Mouse (Mus musculus): Measurements from ENCODE around the gene Gm21719. TPM values are rescaled to one million over a fixed set of nuclear protein-coding genes. Genes with fewer than 3 reads are reported as not detected.

The Gm21719 gene
- not detected for polyA plus RNA-seq (2014; fragmentation: Illumina TruSeq; extraction: RNeasy Lipid Tissue Mini Kit (QIAGEN cat#74804); ENCODE audit: low read depth, low replicate concordance)

GRCm38 (mm10) chrY:6682772-6683171 is at the start of gene Gm21719:
Gm21719 (minus strand) TSS chrY:6682872.

Other genes starting within 250 kb of the Gm21719 start
- not detected for gene Gm28919, start 99.3 kb downstream of the Gm21719 start, polyA plus RNA-seq (2014; fragmentation: Illumina TruSeq; extraction: RNeasy Lipid Tissue Mini Kit (QIAGEN cat#74804); ENCODE audit: low read depth, low replicate concordance)
- not detected for gene Gm20830, start 235.4 kb upstream of the Gm21719 start, polyA plus RNA-seq (2014; fragmentation: Illumina TruSeq; extraction: RNeasy Lipid Tissue Mini Kit (QIAGEN cat#74804); ENCODE audit: low read depth, low replicate concordance)

All from heart, adult 10 weeks (tissue).